Mouse (Mus musculus) lung, postnatal 0 days (tissue): ENCODE results near the gene Pck2.

ENCODE experiments used
- CTCF ChIP-seq: IDR thresholded peaks from 2 replicates; pipeline ENCODE4 v1.5.1; 2016; ENCODE audit warnings: antibody characterized with exemption, mild to moderate bottlenecking
- EP300 ChIP-seq: IDR thresholded peaks from 2 replicates; pipeline ENCODE4 v1.6.1; 2016; ENCODE audit warnings: antibody characterized with exemption, mild to moderate bottlenecking, control low read depth

DNA sequence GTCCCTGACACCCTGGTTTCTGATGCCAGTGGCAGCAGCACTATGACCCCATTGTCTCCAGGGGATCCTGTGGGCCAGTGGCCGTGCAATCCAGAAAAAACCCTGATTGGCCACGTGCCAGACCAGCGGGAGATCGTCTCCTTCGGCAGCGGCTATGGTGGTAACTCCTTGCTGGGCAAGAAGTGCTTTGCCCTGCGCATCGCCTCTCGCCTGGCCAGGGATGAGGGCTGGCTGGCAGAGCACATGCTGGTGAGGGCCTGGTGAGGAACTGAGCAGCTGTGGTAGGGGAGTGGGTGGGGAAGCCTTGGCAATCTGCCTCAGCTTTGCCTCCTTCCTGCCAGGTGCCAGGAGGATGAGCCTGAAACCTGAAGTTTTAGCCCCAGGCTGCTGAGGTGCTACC, 4.3 kb downstream of the Pck2 start:
- TF ChIP-seq CTCF, result no peak
- TF ChIP-seq EP300, result no peak
